16 mouse cellular contexts compared by ENCODE assay signal in the genomic region with DNA sequence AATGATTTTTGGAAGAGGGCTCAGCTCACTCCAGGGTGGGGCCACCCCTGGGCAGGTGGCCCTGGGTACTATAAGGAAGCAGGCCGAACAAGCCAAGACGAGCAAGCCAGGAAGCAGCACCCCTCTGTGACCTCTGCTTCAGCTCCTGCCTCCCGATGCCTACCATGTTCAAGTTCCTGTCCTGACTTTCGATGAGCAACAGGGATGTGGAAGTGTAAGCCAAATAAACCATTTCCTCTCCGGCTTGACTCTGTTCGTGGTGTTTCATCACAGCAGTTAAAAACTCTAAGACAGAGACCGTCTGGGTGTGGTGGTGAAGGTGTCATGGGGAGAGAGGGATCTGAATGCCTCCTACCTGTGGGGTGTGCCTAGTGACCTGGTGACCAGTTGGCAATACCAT.
"Had no signal": no experiment of that assay in that cellular context is flagged by ENCODE, and none has a peak within 500 bp of the region (broad histone marks: within the 10 kb centered on the region; RNA-seq: fewer than 3 reads in every experiment).

No protein-coding gene starts in this region.

- H3K27ac ChIP-seq: liver, embryonic 15.5 days; lung, embryonic 15.5 days; midbrain, embryonic 13.5 days; midbrain, embryonic 15.5 days; neural tube, embryonic 12.5 days had no signal

- ATAC-seq: liver, postnatal 0 days; lung, postnatal 0 days; midbrain, embryonic 13.5 days; midbrain, embryonic 15.5 days had no signal

- H3K4me3 ChIP-seq: liver, embryonic 15.5 days; lung, embryonic 15.5 days; midbrain, embryonic 13.5 days; midbrain, embryonic 15.5 days; neural tube, embryonic 12.5 days had no signal

- DNase-seq: liver, postnatal 0 days; lung, adult 2 months; lung, postnatal 14 days; lung, postnatal 36 days; right cerebral cortex, postnatal 14 days; right cerebral cortex, postnatal 4 days; spleen, adult 18-20 months; thymus, adult 18-20 months; thymus, postnatal 14 days; thymus, postnatal 36 days had no signal

- H3K36me3 ChIP-seq: liver, embryonic 15.5 days; lung, embryonic 15.5 days; midbrain, embryonic 13.5 days; midbrain, embryonic 15.5 days; neural tube, embryonic 12.5 days had no signal
